Mouse (Mus musculus): Measurements from ENCODE around the gene Dhrs4.

Gene Dhrs4

GRCm38 (mm10) chr14:55478651-55479599, at the start of gene Dhrs4:
Gene Dhrs4 (plus strand): TSS chr14:55478758.
- peak; percentile 83 for DNase-seq (ENCODE audit: low spot score)

GRCm38 (mm10) chr14:55430255-55430654, 48.3 kb upstream of the Dhrs4 start:
- no peak for DNase-seq (ENCODE audit: low spot score)

GRCm38 (mm10) chr14:55433052-55433451, 45.5 kb upstream of the Dhrs4 start:
- DNase-seq (ENCODE audit: low spot score) = no peak

GRCm38 (mm10) chr14:55434825-55435224, 43.7 kb upstream of the Dhrs4 start:
- no peak for DNase-seq (ENCODE audit: low spot score)

GRCm38 (mm10) chr14:55437118-55437517, 41.4 kb upstream of the Dhrs4 start:
- DNase-seq (ENCODE audit: low spot score) = no peak

GRCm38 (mm10) chr14:55438193-55438784, 40.3 kb upstream of the Dhrs4 start:
- DNase-seq (ENCODE audit: low spot score) = peak; percentile 52

GRCm38 (mm10) chr14:55457693-55458092, 20.9 kb upstream of the Dhrs4 start:
- DNase-seq (ENCODE audit: low spot score) = no peak

- DNase-seq (ENCODE audit: low spot score) = peak; percentile 63
These were observed 20.3 kb upstream of the Dhrs4 start for GRCm38 (mm10) chr14:55458273-55458672.

GRCm38 (mm10) chr14:55458761-55459160, 19.8 kb upstream of the Dhrs4 start:
- DNase-seq (ENCODE audit: low spot score) = no peak

- DNase-seq (ENCODE audit: low spot score) = no peak
These were observed 18.8 kb upstream of the Dhrs4 start for GRCm38 (mm10) chr14:55459796-55460195.

- no peak for DNase-seq (ENCODE audit: low spot score)
These were observed 18.3 kb upstream of the Dhrs4 start for GRCm38 (mm10) chr14:55460297-55460696.

GRCm38 (mm10) chr14:55461757-55462156, 16.8 kb upstream of the Dhrs4 start:
- DNase-seq (ENCODE audit: low spot score) = no peak

- DNase-seq (ENCODE audit: low spot score) = no peak
These were observed 12.1 kb upstream of the Dhrs4 start for GRCm38 (mm10) chr14:55466481-55466880.

- DNase-seq (ENCODE audit: low spot score) = no peak
These were observed 11.4 kb upstream of the Dhrs4 start for GRCm38 (mm10) chr14:55467108-55467507.

- DNase-seq (ENCODE audit: low spot score) = no peak
These were observed 10.2 kb upstream of the Dhrs4 start for GRCm38 (mm10) chr14:55468301-55468741.

- DNase-seq (ENCODE audit: low spot score) = no peak
These were observed 9.5 kb upstream of the Dhrs4 start for GRCm38 (mm10) chr14:55469041-55469440.

GRCm38 (mm10) chr14:55469821-55470220, 8.7 kb upstream of the Dhrs4 start:
- no peak for DNase-seq (ENCODE audit: low spot score)

GRCm38 (mm10) chr14:55470806-55471205, 7.8 kb upstream of the Dhrs4 start:
- no peak for DNase-seq (ENCODE audit: low spot score)

GRCm38 (mm10) chr14:55475654-55476053, 2.9 kb upstream of the Dhrs4 start:
- no peak for DNase-seq (ENCODE audit: low spot score)

- no peak for DNase-seq (ENCODE audit: low spot score)
These were observed 1.1 kb upstream of the Dhrs4 start for GRCm38 (mm10) chr14:55477421-55477820.

- no peak for DNase-seq (ENCODE audit: low spot score)
These were observed 729 bp upstream of the Dhrs4 start for GRCm38 (mm10) chr14:55477829-55478228.

GRCm38 (mm10) chr14:55479629-55480028, 1.1 kb downstream of the Dhrs4 start:
- DNase-seq (ENCODE audit: low spot score) = no peak

- no peak for DNase-seq (ENCODE audit: low spot score)
These were observed 6.0 kb downstream of the Dhrs4 start for GRCm38 (mm10) chr14:55484430-55485085.
